Mouse (Mus musculus): ENCODE results near the gene Pias3.

DNA sequence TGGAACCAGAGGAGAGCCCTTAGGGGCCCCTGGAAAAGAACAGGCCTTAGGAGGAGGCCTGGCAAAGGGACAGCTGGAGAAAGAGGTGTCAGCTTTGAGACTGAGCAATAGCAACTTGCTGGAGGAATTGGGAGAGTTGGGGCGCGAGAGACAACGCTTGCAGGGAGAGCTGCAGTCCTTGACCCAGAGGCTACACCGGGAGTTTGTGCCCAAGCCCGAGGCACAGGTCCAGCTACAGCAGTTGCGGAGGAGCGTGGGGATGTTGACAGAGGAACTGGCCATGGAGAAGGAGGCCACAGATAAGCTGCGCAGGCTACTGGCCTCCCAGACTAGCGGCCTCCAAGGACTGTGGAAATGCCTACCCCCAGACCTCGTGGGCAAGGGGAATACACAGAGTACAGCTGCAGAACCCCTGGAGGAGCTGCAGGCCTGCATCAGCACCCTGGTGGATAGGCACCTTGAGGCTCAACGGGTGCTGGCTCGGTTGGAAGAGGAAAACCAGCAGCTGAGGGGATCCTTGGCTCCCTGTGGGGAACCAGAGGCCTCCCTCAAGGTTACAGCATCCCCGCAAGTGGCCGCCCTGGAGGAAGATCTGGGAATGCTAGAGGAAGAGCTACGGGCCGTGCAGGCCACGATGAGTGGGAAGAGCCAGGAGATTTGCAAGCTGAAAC is 11.9 kb upstream of the Pias3 start:
- TF ChIP-seq CTCF (IDR thresholded peaks at IDR 0.05; ENCODE audit: low read depth) (no peak), EP300 (IDR thresholded peaks at IDR 0.05; ENCODE audit: low read depth) (no peak)

Measured in liver, embryonic 14.5 days (tissue).